Mouse (Mus musculus): ENCODE results near the gene Olfr64. TPM values are rescaled to one million over a fixed set of nuclear protein-coding genes. Genes with fewer than 3 reads are reported as not detected.

The Olfr64 gene
- total and polyA plus RNA-seq, 3 experiments, result not detected

- in situ Hi-C loops (cut with MboI; ENCODE audit: low pct_ligation_motif_present, low pct_unique_long_range_greater_than_20kb, low sequenced_read_pairs) (no loop called here), dilution Hi-C loops (cut with MboI; ENCODE audit: extremely low pct_ligation_motif_present, extremely low pct_unique_long_range_greater_than_20kb, low sequenced_read_pairs) (no loop called here)
- no peak for DNase-seq (ENCODE audit: extremely low read depth)
- H3K9ac ChIP-seq (ENCODE audit: insufficient read depth, low read depth), result no peak overlapping the region
- no peak overlapping the region for H3K4me3 ChIP-seq (replicated peaks in 1 of 3; ENCODE audit: low read depth in 2 of 3, low read length in 2 of 3, poor library complexity in 1 of 3)
- no peaks in the 10 kb centered on the region for H3K79me2 ChIP-seq (replicated peaks; ENCODE audit: control insufficient read depth, extremely low read depth, insufficient read depth, poor library complexity, severe bottlenecking)
- H3K4me1 ChIP-seq (ENCODE audit: control insufficient read depth in 1 of 2, insufficient read depth in 2 of 2), result no peaks in the 10 kb centered on the region
- H3K27ac ChIP-seq (ENCODE audit: insufficient read depth, low read depth), result no peak overlapping the region
- H3K4me2 ChIP-seq (ENCODE audit: insufficient read depth, low read depth, poor library complexity, severe bottlenecking), result no peak overlapping the region
- TF ChIP-seq ZMIZ1 (IDR thresholded peaks at IDR 0.05; ENCODE audit: low read depth, low read length) (no peak), NELFE (IDR thresholded peaks at IDR 0.05; ENCODE audit: low read depth, low read length) (no peak)
- no peaks in the 10 kb centered on the region for H3K36me3 ChIP-seq (replicated peaks in 1 of 2; ENCODE audit: control insufficient read depth in 1 of 2, insufficient read depth in 1 of 2, low read length in 1 of 2)
- H3K27me3 ChIP-seq (replicated peaks), result no peaks in the 10 kb centered on the region
- no peaks in the 10 kb centered on the region for H3K9me3 ChIP-seq (replicated peaks; ENCODE audit: low read length)
Measured at GRCm38 (mm10) chr7:103910047-103910446, 15.8 kb upstream of the Olfr64 start.

GRCm38 (mm10) chr7:103903187-103903586 lies 8.9 kb upstream of the Olfr64 start, which contains the start of gene Olfr65:
Olfr65 (plus strand) TSS chr7:103903487.
- in situ Hi-C loops (cut with MboI; ENCODE audit: low pct_ligation_motif_present, low pct_unique_long_range_greater_than_20kb, low sequenced_read_pairs), result no loop called here
- Histone ChIP-seq H3K27ac (ENCODE audit: insufficient read depth, low read depth) (no peak within 1 kb of the TSS), H3K9ac (ENCODE audit: insufficient read depth, low read depth) (no peak within 1 kb of the TSS), H3K27me3 (replicated peaks) (no peaks in the 10 kb centered on the region), H3K4me2 (ENCODE audit: insufficient read depth, low read depth, poor library complexity, severe bottlenecking) (no peak within 1 kb of the TSS), H3K9me3 (replicated peaks; ENCODE audit: low read length) (no peaks in the 10 kb centered on the region), H3K79me2 (replicated peaks; ENCODE audit: control insufficient read depth, extremely low read depth, insufficient read depth, poor library complexity, severe bottlenecking) (no peaks in the 10 kb centered on the region), H3K4me3 (replicated peaks in 1 of 3; ENCODE audit: low read depth in 2 of 3, low read length in 2 of 3, poor library complexity in 1 of 3) (no peak within 1 kb of the TSS), H3K4me1 (ENCODE audit: control insufficient read depth in 1 of 2, insufficient read depth in 2 of 2) (no peaks in the 10 kb centered on the region), H3K36me3 (replicated peaks in 1 of 2; ENCODE audit: control insufficient read depth in 1 of 2, insufficient read depth in 1 of 2, low read length in 1 of 2) (no peaks in the 10 kb centered on the region)
- no peak for TF ChIP-seq JUND (conservative IDR thresholded peaks at IDR 0.05; ENCODE audit: low read depth, low read length)
- TF ChIP-seq UBTF (IDR thresholded peaks at IDR 0.05; ENCODE audit: low read depth, low read length), result no peak
- TF ChIP-seq USF2 (conservative IDR thresholded peaks at IDR 0.05; ENCODE audit: low read depth, low read length), result no peak
- TF ChIP-seq CHD2 (IDR thresholded peaks at IDR 0.05; ENCODE audit: low read length), result no peak
- no peak for TF ChIP-seq RAD21 (IDR thresholded peaks at IDR 0.05; ENCODE audit: low read depth, low read length)
- no peak for TF ChIP-seq ETS1 (conservative IDR thresholded peaks at IDR 0.05; ENCODE audit: low read depth, low read length)
- TF ChIP-seq MAZ (IDR thresholded peaks at IDR 0.05; ENCODE audit: low read depth, low read length), result no peak
- no peak for TF ChIP-seq PAX5 (IDR thresholded peaks at IDR 0.05; ENCODE audit: low read length)
- no peak for TF ChIP-seq RCOR1 (conservative IDR thresholded peaks at IDR 0.05; ENCODE audit: low read depth, low read length)
- no peak for TF ChIP-seq TCF12 (IDR thresholded peaks at IDR 0.05; ENCODE audit: low read depth, low read length)
- TF ChIP-seq HCFC1 (IDR thresholded peaks at IDR 0.05; ENCODE audit: low read depth, low read length), result no peak
- no peak for TF ChIP-seq EP300 (IDR thresholded peaks at IDR 0.05; ENCODE audit: low read length)
- no peak for TF ChIP-seq ZNF384 (IDR thresholded peaks at IDR 0.05; ENCODE audit: low read depth, low read length)
- TF ChIP-seq ZC3H11A (IDR thresholded peaks at IDR 0.05; ENCODE audit: low read depth, low read length), result no peak
- TF ChIP-seq NRF1 (IDR thresholded peaks at IDR 0.05; ENCODE audit: low read depth, low read length), result no peak
- no peak for TF ChIP-seq ZKSCAN1 (IDR thresholded peaks at IDR 0.05; ENCODE audit: borderline replicate concordance, low read depth, low read length)
- no peak for TF ChIP-seq MAX (IDR thresholded peaks at IDR 0.05; ENCODE audit: low read length)
- no peak for DNase-seq (ENCODE audit: extremely low read depth)
- dilution Hi-C loops (cut with MboI; ENCODE audit: extremely low pct_ligation_motif_present, extremely low pct_unique_long_range_greater_than_20kb, low sequenced_read_pairs), result no loop called here

Data from CH12.LX (cell line).